Mouse (Mus musculus) gastrocnemius, postnatal 10 days (tissue): Measurements from ENCODE around the gene Gmeb1. TPM values are rescaled to one million over a fixed set of nuclear protein-coding genes. Genes with fewer than 3 reads are reported as not detected.
"Not testable (repeated sequence)": the region's sequence is repeated elsewhere in the genome, so short reads cannot be mapped to it uniquely, and the experiment has no call there.

Experiments used
- DNase-seq: peaks from one replicate; pipeline ENCODE4 v3.0.0; 2021; ENCODE audit warnings: mixed read lengths
- long read RNA-seq, 2 experiments: library from polyadenylated mRNA; stranded (forward); transcript quantifications; one replicate each; pipeline ENCODE4 v2.0.0; 2021
- total RNA-seq, 2 experiments: library from RNA; stranded (reverse); gene quantifications; 2 replicates each; pipeline ENCODE4 v1.2.3; 2021

Gmeb1 gene
- total RNA-seq = 10 to 100 TPM; 11.2 to 12.3 TPM
- long read RNA-seq, experiment 1, partial matches to known transcripts = 0 of 2 reads
- long read RNA-seq, experiment 1, other reads (novel, unspliced or antisense) = 2 of 2 reads
- long read RNA-seq, experiment 2, full-length matches to known transcripts = 2 of 7 reads
- long read RNA-seq, experiment 2, partial matches to known transcripts = 0 of 7 reads
- long read RNA-seq, experiment 2, other reads (novel, unspliced or antisense) = 5 of 7 reads

DNA sequence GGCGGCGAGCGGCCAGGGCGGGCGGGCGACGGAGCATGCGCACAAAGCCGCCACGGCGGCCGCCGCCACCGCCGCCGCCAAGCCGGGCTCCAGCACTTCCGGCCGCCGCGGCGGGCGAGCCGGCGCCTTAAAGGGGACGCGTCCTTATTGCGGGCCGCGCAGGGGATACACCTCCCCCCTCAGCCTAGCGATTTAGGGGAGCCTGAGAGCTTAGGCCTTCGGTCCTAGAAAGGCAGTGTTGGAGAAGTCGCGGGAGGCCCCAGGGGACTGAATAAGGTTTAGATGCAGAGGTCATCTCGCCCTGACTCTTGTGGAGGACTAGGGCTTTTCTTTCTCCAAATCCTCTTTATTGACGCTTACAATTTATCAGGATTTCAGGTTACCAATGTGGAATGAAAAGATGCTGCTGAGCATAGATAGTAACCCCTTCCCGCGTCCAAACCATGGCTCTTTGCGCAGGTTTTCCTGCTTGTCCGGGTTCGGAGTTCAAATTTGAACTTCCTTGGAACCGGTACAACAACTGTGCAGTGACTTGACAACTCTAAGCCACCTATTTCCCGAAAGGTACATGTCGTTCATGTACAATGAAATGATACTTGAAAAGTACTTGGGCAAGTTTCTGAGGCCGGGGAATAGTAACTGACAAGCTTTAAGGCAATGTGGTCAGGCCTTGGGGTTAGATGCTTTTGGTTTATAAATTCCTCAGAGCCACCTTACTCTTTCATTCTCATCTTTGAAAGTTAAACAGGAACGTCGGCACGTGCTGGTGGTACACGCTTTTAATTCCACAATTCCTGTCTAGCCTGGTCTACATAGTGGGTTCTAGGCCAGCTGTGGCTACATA, at the start of gene Gmeb1:
TSS of gene Gmeb1 (minus strand) at position 89 of the 844 bp plus-strand sequence.
- DNase-seq = peak; percentile 82

DNA sequence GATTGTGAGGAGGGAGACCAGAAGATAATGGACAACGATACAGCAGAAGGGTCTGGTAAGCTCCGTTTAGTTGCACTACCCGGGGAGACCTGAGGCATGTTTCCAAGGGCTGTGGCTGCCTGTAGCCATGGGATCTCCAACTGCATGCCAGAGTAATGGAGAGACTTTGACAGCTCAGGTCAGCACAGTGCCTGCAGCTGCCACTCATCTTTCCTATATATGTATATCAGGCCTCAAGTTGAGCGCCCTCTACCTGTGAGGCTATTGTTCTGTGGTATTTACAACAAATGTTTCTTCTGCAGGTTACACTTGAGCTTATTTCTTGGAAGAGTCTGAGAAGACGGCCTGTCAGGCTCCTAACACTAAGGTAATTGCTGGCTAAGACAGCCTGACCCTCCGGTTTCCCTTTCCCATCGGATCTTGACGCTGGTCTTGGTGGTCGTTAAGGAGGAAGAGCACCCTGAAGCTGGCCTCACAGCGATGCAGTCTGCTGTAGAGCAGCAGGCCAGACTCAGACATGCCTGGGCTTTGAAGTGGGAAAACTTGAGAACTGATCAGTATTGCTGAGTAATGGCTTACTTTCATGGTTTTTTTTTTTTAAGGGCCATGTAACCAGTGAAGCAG, 48.6 kb upstream of the Gmeb1 start:
- peak; percentile 33 for DNase-seq

DNA sequence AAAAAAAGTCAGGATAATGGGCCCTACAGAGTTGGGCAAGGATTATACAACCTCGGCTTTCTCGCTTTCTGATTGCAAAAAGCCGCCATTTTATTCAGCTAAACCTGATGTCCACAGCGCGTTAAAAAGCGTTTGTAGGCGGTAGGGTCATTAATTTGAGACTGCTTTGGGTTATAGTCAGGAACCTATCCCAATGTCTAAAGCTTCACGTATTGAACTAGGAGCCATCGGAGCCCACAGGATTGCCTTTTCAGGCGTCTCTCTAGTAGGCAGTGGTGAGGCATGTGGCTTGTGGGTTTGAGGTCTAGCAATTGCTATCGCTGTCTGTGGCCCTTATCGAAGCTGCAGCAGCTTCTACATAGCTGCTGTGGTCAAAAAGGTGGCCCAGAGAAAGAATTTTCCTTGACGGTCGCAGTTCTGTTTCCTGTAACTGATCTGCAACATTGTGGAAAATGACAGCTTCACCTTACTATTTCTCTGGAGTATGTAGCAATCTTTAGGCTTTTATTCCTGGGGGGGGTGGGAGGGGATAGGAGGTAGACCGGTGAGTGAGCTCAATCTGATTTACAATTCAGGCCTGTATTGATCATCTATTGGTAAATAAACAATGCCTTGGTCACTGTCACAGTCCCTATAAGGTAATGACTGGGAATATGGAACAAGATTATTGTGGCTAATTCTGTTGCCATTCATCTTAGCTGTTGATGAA, 47.9 kb upstream of the Gmeb1 start:
- DNase-seq = no peak

DNA sequence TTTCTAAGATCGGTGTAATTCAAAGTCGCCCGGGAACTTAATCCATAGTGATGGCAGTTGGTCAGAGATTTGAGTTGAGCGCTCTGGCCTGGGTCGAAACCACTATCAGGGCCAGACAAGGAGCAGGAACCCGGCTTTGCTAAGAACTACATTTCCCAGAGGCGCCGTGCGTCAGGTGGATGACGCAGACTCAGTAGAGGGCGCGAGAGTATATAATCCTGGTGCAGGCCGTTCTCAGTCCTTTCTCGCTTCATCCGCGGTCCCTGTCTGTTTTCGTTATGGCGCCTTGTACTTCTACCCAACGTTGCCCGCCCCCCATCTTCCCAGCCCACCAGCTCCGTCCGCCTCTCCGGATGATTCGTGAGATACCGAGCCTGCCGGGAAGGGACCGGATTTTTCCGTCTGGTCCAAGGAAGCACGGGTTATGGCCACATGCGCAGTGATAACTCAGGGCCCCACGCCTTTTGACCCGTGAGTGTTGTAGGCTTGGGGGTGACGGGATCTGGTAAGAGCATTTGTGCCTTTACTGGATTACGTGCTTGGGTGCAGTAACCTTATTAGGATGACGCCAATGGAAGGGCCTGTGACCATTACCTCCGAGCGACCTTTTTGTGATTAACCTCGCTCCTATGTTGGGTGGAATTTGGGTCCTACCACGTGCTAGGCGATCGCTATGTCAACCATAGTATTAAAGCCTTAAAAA, 47.2 kb upstream of the Gmeb1 start:
- peak; percentile 80 for DNase-seq

DNA sequence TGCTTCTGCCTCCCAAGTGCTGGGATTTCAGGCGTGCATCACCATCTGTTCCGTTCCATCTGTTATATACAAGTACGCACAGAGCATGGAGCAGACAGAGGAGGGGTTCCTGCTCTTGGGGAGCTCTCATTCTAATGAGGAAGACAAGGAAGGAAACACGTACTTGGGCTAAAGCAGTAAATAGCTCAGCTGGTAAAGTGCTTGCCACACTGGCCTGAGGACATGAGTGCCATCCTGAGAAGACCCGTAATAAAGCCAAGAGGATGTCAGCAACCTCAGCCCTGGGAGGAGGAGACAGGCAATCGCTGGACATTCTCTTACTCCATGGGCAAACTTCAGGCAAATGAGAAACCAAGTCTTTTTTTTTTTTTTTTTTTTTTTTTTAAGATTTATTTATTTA, 44.6 kb upstream of the Gmeb1 start:
- DNase-seq = no peak

DNA sequence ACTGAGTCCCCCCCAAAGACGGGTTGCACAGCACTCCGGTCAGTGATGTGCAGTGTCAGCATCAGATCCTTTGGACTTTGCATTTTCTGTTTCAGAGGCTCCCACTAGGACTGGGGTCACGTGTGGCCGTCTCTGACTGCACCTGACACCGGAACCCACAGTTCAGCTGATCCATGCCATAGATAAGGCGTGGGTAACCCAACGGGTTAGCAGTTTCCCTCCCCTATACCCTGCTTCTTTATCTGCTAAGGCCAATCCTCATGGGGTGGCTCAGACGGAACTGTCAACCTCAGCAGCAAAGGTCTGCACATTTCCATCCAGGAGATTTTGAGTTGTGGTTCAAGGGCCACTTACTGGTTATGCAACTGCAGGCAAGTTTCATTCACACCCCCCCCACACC, 43.9 kb upstream of the Gmeb1 start:
- DNase-seq = no peak

DNA sequence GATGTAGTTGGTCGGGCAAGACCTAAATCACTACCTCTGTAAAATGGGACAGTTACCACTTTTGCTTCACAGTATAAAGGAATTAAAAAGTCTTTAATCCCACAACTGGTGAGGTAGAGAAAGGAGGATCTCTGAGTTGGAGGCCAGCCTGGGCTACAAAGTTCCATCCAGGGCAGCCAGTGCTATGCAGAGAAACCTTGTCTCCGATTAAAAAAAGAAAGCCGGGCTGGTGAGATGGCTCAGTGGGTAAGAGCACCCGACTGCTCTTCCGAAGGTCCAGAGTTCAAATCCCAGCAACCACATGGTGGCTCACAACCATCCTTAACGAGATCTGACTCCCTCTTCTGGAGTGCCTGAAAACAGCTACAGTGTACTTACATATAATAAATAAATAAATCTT, 42.1 kb upstream of the Gmeb1 start:
- not testable (repeated sequence) for DNase-seq

DNA sequence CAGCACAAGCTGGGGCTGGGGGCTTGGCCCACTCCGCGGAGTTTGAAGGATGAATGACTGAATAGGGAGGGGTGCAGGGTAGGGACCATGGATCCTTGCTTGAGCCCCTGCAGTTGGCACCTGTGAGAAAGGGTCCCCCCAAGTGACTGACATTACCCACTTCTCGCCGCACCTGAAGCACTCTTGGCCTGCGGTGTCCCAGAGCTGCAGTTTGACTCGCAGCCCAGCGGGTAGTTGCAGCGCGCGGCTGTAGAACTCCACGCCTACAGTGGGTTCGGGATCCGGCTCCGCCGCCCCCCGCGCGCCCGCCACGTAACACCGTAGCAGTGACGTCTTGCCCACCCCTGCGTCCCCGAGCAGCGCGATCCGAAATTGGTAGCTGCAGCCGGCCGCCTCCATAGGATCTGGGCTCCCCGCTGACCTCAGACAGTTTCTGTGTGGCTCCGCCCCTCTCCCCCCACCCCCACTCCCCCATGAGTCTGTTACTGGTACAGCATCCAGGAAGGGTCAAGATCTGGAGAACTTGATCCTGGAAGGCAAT, 41.6 kb upstream of the Gmeb1 start, which contains the start of gene Rab42:
TSS of gene Rab42 (minus strand) at position 447 of the 541 bp plus-strand sequence.
- DNase-seq = peak; percentile 54

DNA sequence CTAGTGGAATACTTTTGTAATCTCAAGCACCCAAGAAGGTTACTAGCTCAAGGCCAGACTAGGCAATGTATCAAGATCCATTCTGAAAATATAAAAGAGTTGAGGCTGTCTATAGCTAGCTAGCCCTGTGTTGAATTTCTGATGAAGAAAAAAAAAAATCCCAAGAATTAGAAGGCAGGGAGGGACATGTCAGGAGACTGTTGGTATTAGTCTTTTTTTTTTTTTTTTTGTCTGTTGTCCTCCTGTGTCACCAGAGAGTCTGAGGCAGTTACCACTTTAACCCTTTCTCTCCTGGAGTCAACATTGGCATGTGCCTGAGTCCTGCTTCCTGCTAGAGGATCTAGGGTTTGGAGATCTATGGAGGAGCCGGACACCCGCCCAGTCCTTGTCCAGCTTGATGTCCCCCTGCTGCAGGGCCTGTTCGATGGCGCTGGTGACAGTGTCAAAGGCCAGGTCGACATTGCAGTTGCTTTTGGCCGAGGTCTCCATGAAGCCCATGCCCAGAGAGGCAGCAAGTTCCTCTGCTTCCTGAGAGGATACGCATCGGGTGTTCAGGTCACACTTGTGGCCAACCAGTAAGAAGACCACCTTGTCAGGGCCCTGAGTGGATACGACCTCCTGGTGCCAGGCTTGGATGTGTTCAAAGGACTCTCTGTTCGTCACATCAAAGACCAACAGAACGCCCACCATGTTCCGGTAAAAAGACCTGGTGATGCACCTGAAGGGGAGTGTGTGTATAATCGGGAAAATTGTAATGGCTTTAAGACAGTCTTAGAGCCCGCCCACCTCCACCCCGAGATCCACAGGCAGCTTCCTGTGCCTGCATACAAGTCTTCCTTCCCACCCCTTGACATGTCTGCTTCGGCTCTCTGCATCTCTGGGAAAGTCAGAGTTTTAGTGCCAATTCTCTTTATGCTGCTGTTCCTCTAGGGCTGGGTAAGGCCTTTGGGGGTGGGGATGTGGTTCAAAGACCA, 40.9 kb upstream of the Gmeb1 start:
- DNase-seq = no peak

DNA sequence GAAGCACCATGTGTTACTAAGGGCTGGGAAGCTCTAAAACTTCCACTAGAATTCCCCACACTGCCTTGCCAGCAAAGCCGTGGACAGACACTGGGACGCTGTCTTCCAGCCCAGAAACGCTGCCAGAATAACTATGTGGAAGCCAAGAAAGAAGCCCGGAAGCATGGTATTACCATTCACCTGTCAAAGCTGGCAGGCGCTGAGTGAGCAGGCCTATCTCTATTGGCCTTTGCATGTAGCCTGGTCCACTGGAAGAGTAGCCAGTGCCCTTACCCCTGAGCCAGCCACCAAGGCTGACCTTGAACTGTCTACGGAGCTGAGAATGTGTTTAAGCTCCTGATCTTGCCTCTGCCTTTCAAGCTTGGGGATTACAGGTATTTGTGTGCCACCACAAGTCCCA, 40.1 kb upstream of the Gmeb1 start:
- DNase-seq = peak; percentile 44

DNA sequence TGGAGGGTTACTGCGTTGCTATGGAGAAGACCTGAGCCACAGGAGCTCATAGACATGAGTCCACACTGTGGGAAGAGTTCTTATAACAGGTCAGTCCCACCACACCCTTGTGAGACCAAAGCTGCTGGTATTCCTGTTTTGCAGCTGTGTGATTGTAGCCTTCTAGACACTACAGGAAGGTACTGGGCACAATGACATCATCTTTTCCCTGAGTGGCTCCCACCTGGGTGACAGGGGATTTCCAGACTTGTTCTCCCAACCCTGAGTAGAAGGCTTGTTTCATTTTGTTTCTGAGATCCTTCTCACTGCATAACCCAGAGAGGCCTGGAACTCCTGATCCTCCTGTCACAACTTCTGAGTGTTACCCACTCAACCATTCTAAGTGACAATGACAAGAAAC, 38.4 kb upstream of the Gmeb1 start:
- no peak for DNase-seq

DNA sequence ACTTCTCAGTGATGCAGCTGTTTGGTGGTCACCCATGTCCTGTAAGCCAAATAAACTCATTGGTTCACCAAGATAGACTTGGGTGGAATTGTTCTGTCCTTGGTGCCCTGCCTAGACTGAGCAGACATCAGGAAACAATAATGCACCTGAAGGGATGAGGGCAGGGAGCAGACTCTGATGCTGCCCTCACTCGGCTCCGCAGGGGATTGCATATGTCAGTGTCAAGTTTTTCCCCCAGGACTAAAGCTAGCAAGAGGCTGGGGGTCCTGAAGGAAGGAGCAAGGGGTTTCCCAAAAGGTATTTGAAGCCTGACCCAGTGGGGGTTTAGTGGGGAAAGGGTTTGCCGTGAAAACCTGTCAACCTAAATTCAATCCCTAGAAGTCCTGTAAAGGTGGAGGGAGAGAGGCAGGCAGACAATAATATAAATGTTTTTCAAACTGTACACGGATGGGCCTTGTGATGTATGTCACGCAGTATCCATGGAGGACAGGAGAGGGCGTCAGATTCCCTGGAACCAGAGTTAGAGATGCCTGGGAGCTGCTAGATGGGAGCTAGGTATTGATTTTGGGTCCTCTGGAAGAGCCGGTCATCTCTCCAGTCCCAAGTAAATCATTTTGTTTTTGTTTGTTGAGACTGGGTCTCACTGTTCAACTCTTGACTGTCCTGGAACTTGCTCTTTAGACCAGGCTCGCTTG, 34.4 kb upstream of the Gmeb1 start:
- DNase-seq = no peak

DNA sequence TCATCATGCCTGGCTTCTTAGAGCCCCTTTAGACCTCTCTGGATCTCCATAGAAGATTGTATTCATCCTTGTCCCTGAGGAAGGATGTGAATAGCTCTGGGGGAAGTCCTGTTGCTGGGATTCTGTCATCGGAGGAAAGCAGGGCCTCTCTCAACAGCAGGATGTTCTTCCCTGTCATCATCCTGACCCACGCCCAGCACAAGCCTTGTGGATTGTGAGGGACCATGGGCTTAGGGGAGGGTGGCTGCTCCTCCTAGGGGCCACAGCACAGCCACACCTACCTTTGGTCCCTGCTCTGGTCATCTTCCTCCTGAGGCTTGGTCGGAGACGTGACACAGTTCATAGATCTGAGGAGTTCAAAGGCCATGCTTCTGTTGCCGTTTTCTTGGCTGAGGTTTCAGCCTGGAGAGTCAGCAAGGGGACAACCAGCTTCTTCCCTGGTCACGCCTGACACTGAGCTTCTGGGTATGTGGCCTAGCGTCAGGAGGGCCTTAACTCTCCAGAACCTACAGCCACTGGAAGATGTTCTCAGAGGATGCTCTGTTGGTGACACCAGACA, 32.4 kb upstream of the Gmeb1 start:
- no peak for DNase-seq

DNA sequence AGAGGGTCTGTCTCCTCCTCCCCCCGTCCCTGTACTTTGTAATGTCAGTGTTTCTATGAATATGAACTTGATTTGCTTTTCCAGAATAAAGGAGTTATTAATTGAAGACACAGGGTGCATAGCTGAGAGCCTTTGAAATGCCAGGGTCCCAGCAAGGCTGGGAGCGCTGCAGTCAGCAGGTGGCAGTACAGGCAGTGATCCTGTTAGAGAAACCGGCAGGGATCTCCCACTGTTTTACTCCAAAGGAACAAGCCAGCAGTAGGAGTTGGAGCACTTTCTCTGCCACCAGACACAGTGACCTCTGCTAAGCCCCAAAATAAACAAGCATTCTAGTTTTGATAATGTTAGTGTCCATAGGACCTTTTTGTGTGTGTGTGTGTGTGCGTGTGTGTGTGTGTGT, 31.6 kb upstream of the Gmeb1 start:
- DNase-seq = peak; percentile 58

DNA sequence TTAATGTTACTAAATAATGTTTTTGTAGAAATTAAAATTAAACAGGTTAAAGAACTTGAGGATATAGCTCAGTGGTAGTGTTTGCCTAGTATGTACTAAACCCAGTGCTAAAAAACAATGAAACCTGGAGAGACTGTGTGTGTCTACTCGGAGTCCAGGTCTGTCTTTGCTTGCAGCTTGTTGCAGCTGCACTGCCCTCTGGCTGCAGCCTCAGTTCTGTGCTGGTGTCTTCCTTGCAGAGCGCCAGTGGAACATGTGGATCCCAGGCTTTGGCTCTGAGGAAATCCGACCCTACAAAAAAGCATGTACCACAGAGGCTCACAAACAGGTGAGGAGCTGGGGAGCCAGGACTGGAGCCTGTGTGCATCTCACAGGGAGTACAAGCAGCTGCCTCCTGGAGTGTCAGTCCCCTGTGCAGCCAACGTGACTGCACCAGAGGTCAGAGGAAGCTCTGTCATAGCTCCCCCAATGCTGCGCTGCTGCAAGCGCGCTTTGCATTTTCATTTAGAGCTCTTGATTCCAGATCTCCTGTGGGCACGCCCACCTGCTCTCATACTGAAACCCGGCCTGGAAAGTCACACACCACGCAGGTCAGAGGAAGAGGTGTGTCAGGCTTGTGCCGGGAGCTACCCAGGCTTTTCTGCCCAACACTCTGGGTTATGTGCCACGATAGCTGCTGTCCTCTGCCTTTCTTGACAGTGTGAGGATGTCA, 30.4 kb upstream of the Gmeb1 start:
- DNase-seq = no peak

DNA sequence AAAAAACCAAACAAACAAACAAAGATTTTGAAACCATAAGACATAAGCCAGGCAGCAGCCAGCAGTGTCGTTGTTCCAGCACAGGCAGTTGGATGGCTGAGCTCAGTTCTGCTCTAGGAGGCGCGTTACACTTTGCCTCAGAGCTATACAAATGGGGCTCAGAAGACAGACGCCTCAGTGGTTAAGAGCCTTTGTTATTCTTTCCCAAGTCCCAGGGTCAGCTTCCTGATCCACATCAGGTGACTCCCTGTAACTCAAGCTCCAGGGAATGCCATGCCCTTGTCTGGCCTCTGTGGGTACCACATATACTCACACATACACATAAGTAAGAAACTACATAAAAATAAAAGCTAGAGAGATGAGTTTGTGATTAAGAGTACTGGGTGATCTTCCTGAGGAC, 29.7 kb upstream of the Gmeb1 start:
- no peak for DNase-seq

DNA sequence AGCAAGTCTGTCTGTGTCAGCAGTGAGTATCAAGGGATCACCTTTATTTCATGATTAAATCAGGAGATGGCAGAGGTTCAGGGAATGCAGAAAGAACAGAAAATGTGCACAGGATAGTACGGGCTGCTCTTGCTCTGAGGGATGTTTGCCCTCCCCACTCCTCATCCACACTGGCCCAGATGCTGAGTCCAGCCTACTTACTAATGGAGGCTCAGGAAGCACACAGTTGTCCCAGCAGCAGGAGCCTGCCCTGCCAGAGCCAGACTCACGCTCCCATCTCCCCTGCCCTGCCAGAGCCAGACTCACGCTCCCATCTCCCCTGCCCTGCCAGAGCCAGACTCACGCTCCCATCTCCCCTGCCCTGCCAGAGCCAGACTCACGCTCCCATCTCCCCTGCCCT, 27.4 kb upstream of the Gmeb1 start:
- not testable (repeated sequence) for DNase-seq

DNA sequence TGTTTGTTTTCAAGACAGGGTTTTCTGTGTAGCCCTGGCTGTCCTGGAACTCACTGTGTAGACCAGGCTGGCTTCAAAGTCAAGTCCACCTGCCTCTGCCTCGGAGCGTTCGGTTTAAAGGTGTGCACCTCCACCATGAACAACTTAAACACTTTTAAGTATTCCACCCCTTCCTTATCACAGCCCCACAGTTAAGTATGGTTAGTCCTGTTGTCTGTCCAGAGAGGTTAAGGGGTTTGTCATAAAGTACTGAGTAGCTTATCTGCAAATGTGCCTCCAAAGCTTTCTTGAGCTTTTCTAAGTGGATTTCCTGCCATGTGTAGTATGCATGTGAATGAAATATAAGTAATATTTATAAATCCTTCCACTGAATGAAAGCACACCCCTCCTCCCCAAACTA, 14.5 kb upstream of the Gmeb1 start:
- no peak for DNase-seq
